Mouse (Mus musculus): ENCODE measurements around the gene Skint1. TPM values are rescaled to one million over a fixed set of nuclear protein-coding genes. Genes with fewer than 3 reads are reported as not detected.
"Not testable (repeated sequence)": the region's sequence is repeated elsewhere in the genome, so short reads cannot be mapped to it uniquely, and the experiment has no call there.

Skint1 gene
- not detected in 2 replicates for polyA plus RNA-seq (2014; fragmentation: Nextera tagmentation; extraction: Ambion mirVana)

GRCm38 (mm10) chr4:112005969-112006368 is at the start of gene Skint1:
TSS of gene Skint1 (plus strand) at chr4:112006269.
- no peaks in the 10 kb centered on the region for H3K4me1 ChIP-seq (replicated peaks; ENCODE audit: control insufficient read depth, insufficient read depth, low read length)
- H3K27ac ChIP-seq (ENCODE audit: low read depth, low read length), result no peak within 1 kb of the TSS
- ATAC-seq (replicated peaks; ENCODE audit: low FRiP score), result no peak
- DNase-seq (ENCODE audit: low spot score), result no peak
- H3K4me2 ChIP-seq (ENCODE audit: low read depth, low read length, severe bottlenecking), result no peak within 1 kb of the TSS
- no peak within 1 kb of the TSS for H3K9ac ChIP-seq (ENCODE audit: low read length)
- no peaks in the 10 kb centered on the region for H3K36me3 ChIP-seq (ENCODE audit: control insufficient read depth, insufficient read depth, low read length)
- H3K9me3 ChIP-seq (ENCODE audit: control insufficient read depth, low read length), result no peaks in the 10 kb centered on the region
- no peak within 1 kb of the TSS for H3K4me3 ChIP-seq (ENCODE audit: low read depth, low read length)
- no peaks in the 10 kb centered on the region for H3K27me3 ChIP-seq (ENCODE audit: control insufficient read depth, insufficient read depth, low read length)

- Histone ChIP-seq H3K4me2 (ENCODE audit: low read depth, low read length, severe bottlenecking) (no peak overlapping the region), H3K4me1 (replicated peaks; ENCODE audit: control insufficient read depth, insufficient read depth, low read length) (no peaks in the 10 kb centered on the region), H3K9ac (ENCODE audit: low read length) (no peak overlapping the region), H3K27me3 (ENCODE audit: control insufficient read depth, insufficient read depth, low read length) (no peaks in the 10 kb centered on the region), H3K27ac (ENCODE audit: low read depth, low read length) (no peak overlapping the region), H3K9me3 (ENCODE audit: control insufficient read depth, low read length) (no peaks in the 10 kb centered on the region), H3K4me3 (ENCODE audit: low read depth, low read length) (no peak overlapping the region), H3K36me3 (ENCODE audit: control insufficient read depth, insufficient read depth, low read length) (no peaks in the 10 kb centered on the region)
- WGBS, result 19% methylated on average over 1 of the region's 1 CpGs
- no peak for ATAC-seq (replicated peaks; ENCODE audit: low FRiP score)
- no peak for DNase-seq (ENCODE audit: low spot score)
Observed at GRCm38 (mm10) chr4:111961309-111961708, 44.8 kb upstream of the Skint1 start.

GRCm38 (mm10) chr4:111963241-111963640 is 42.8 kb upstream of the Skint1 start:
- not testable (repeated sequence) for H3K4me3 ChIP-seq (ENCODE audit: low read depth, low read length); H3K9ac ChIP-seq (ENCODE audit: low read length); H3K4me2 ChIP-seq (ENCODE audit: low read depth, low read length, severe bottlenecking); DNase-seq (ENCODE audit: low spot score); ATAC-seq (replicated peaks; ENCODE audit: low FRiP score); H3K27me3 ChIP-seq (ENCODE audit: control insufficient read depth, insufficient read depth, low read length); H3K27ac ChIP-seq (ENCODE audit: low read depth, low read length); H3K9me3 ChIP-seq (ENCODE audit: control insufficient read depth, low read length); H3K4me1 ChIP-seq (replicated peaks; ENCODE audit: control insufficient read depth, insufficient read depth, low read length); H3K36me3 ChIP-seq (ENCODE audit: control insufficient read depth, insufficient read depth, low read length)
- 70% methylated on average over 1 of the region's 1 CpGs for WGBS

- Histone ChIP-seq H3K27me3 (ENCODE audit: control insufficient read depth, insufficient read depth, low read length) (no peaks in the 10 kb centered on the region), H3K36me3 (ENCODE audit: control insufficient read depth, insufficient read depth, low read length) (no peaks in the 10 kb centered on the region), H3K9ac (ENCODE audit: low read length) (no peak overlapping the region), H3K27ac (ENCODE audit: low read depth, low read length) (no peak overlapping the region), H3K9me3 (ENCODE audit: control insufficient read depth, low read length) (no peaks in the 10 kb centered on the region), H3K4me1 (replicated peaks; ENCODE audit: control insufficient read depth, insufficient read depth, low read length) (no peaks in the 10 kb centered on the region), H3K4me3 (ENCODE audit: low read depth, low read length) (no peak overlapping the region), H3K4me2 (ENCODE audit: low read depth, low read length, severe bottlenecking) (no peak overlapping the region)
- DNase-seq (ENCODE audit: low spot score), result no peak
- ATAC-seq (replicated peaks; ENCODE audit: low FRiP score), result no peak
- 79% methylated on average over 3 of the region's 3 CpGs for WGBS
Observed at GRCm38 (mm10) chr4:111963669-111964068, 42.4 kb upstream of the Skint1 start.

- H3K4me3 ChIP-seq (ENCODE audit: low read depth, low read length), result no peak within 1 kb of the TSS
- no peak within 1 kb of the TSS for H3K27ac ChIP-seq (ENCODE audit: low read depth, low read length)
- H3K4me2 ChIP-seq (ENCODE audit: low read depth, low read length, severe bottlenecking), result no peak within 1 kb of the TSS
- no peak for DNase-seq (ENCODE audit: low spot score)
- 90% methylated on average over 1 of the region's 1 CpGs for WGBS
- no peaks in the 10 kb centered on the region for H3K27me3 ChIP-seq (ENCODE audit: control insufficient read depth, insufficient read depth, low read length)
- H3K9me3 ChIP-seq (ENCODE audit: control insufficient read depth, low read length), result no peaks in the 10 kb centered on the region
- H3K36me3 ChIP-seq (ENCODE audit: control insufficient read depth, insufficient read depth, low read length), result no peaks in the 10 kb centered on the region
- H3K9ac ChIP-seq (ENCODE audit: low read length), result no peak within 1 kb of the TSS
- no peak for ATAC-seq (replicated peaks; ENCODE audit: low FRiP score)
- H3K4me1 ChIP-seq (replicated peaks; ENCODE audit: control insufficient read depth, insufficient read depth, low read length), result no peaks in the 10 kb centered on the region
Observed at GRCm38 (mm10) chr4:111972623-111973022, 33.4 kb upstream of the Skint1 start, which contains the start of gene Skint7. TSS of gene Skint7 (plus strand) at chr4:111972923.

- no peak for ATAC-seq (replicated peaks; ENCODE audit: low FRiP score)
- H3K9me3 ChIP-seq (ENCODE audit: control insufficient read depth, low read length), result no peaks in the 10 kb centered on the region; the same call in 1 of the 2 replicates
- H3K9ac ChIP-seq (ENCODE audit: low read length), result no peak within 1 kb of the TSS
- H3K36me3 ChIP-seq (ENCODE audit: control insufficient read depth, insufficient read depth, low read length), result no peaks in the 10 kb centered on the region
- no peaks in the 10 kb centered on the region for H3K27me3 ChIP-seq (ENCODE audit: control insufficient read depth, insufficient read depth, low read length)
- no peaks in the 10 kb centered on the region for H3K4me1 ChIP-seq (replicated peaks; ENCODE audit: control insufficient read depth, insufficient read depth, low read length)
- H3K4me3 ChIP-seq (ENCODE audit: low read depth, low read length), result no peak within 1 kb of the TSS
- H3K4me2 ChIP-seq (ENCODE audit: low read depth, low read length, severe bottlenecking), result no peak within 1 kb of the TSS
- no peak within 1 kb of the TSS for H3K27ac ChIP-seq (ENCODE audit: low read depth, low read length)
- DNase-seq (ENCODE audit: low spot score), result no peak
Observed at GRCm38 (mm10) chr4:112071716-112072115, 65.6 kb downstream of the Skint1 start, which contains the start of gene Skint4. TSS of gene Skint4 (plus strand) at chr4:112072016.

Other genes starting within 250 kb of the Skint1 start
- gene Slc5a9, start 103.4 kb upstream of the Skint1 start, polyA plus RNA-seq (2014; fragmentation: Nextera tagmentation; extraction: Ambion mirVana), result not detected in 2 replicates
- gene Skint8, start 86.9 kb upstream of the Skint1 start, polyA plus RNA-seq (2014; fragmentation: Nextera tagmentation; extraction: Ambion mirVana), result not detected in 2 replicates
- not detected in 2 replicates for gene Skint7, start 33.3 kb upstream of the Skint1 start, polyA plus RNA-seq (2014; fragmentation: Nextera tagmentation; extraction: Ambion mirVana)
- not detected in 2 replicates for gene Skint4, start 65.7 kb downstream of the Skint1 start, polyA plus RNA-seq (2014; fragmentation: Nextera tagmentation; extraction: Ambion mirVana)
- not detected in 2 replicates for gene Skint3, start 226.0 kb downstream of the Skint1 start, polyA plus RNA-seq (2014; fragmentation: Nextera tagmentation; extraction: Ambion mirVana)

All from forebrain, embryonic 11.5 days (tissue).